Mouse (Mus musculus) cortical plate, adult 2 months (tissue): ENCODE measurements around the gene Gse1. TPM values are rescaled to one million over a fixed set of nuclear protein-coding genes. Genes with fewer than 3 reads are reported as not detected.

Experiments used
- H3K27ac ChIP-seq: fragments of 200-500 bp; 2 replicates; pipeline ENCODE4 v1.5.1; 2012; ENCODE audit warnings: low read length, control low read depth, inconsistent platforms; ENCODE audit not compliant: insufficient read depth
- H3K4me1 ChIP-seq: fragments of 200-500 bp; 2 replicates; pipeline ENCODE4 v1.6.1; 2011; ENCODE audit warnings: low read length; ENCODE audit not compliant: control insufficient read depth, insufficient read depth
- H3K4me3 ChIP-seq: fragments of 200-500 bp; 2 replicates; pipeline ENCODE4 v1.5.1; 2011; ENCODE audit warnings: mild to moderate bottlenecking, low read length, control low read depth; ENCODE audit not compliant: insufficient read depth
- CTCF ChIP-seq: fragments of 200-500 bp; IDR thresholded peaks from 2 replicates; pipeline ENCODE4 v1.5.1; 2011; ENCODE audit warnings: mild to moderate bottlenecking, control low read depth, low read length; ENCODE audit not compliant: insufficient read depth; ENCODE audit errors: extremely low read depth
- POLR2A ChIP-seq: fragments of 200-500 bp; IDR thresholded peaks from 2 replicates; pipeline ENCODE4 v1.6.1; 2011; ENCODE audit warnings: mild to moderate bottlenecking, low read length, control low read depth; ENCODE audit not compliant: insufficient read depth; ENCODE audit errors: extremely low read depth
- polyA plus RNA-seq: library from polyadenylated mRNA; depleted of rRNA; stranded (reverse); fragments of >200 nt; gene quantifications from 2 replicates; pipeline ENCODE4 v1.2.3, GENCODE M21; 2012

The Gse1 gene
- polyA plus RNA-seq, 1 experiment: 41.0 TPM

DNA sequence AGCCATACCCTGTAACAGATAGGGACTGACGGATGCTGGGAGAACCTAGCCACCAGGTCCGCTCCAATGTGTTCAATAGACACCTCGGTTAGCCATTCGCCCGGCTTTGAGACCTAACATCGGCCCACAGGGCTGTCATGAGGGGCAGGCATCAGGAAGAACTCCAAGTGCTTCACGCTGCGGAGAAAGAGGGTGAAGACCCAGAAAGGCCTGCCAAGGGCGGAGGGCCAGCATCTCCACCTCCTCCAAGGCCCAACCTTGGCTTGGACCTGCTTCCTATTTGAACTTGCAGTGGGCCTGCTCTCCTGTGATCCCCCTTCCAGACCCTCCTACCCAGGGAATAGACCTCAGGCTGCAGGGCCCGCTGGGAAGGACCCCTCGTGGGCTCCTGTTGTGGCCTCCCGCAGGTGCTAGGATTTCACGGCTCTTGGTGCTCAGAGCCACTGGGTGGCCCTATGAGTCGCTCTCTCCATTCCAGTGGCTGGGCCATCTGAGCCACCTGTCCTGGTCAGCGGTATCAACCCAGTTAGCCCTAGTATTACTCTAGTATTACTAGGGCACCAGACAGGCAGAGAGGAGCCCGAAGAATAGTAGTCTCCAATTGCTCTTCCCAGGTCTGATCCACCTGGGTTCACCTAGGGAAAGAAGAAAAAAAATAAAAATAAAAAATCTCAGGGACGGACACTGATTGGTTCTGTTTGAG lies 38.0 kb upstream of the Gse1 start:
- Histone ChIP-seq H3K27ac (no peak overlapping the region), H3K4me1 (peaks cover 5% of the 10 kb centered on the region; the same call in 1 of the 2 replicates), H3K4me3 (no peak overlapping the region)
- TF ChIP-seq CTCF (no peak), POLR2A (no peak)

DNA sequence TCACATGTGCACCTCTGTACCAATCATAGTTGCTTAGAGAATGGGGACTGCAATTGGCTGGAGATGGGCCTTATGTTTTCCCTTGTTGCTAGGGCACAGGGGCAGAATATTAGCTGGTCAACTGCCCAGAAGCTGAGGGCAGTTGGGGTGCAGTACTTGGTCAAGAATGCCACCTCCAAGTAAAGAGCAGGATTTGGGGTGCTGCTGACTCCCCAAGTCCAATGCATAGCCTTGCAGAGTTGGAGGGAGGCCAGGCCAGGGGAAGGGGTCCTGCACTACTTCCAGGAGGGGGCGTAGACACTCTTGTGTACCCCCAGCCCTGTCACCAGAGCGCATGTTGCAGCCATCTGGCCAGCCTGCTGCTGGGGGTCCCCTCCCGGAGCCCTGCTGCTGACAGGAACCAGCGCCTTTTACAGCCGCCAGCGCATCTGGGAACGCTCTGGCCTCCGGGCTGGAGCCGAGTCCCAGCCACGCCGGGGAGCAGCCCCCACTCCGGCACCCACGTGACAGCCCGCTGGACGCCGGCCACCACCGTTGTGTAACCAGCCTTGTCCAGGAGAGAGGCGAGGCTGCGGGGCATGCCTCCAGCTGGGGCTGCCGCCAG lies 37.3 kb upstream of the Gse1 start:
- peak overlapping the region; percentile 84 for H3K27ac ChIP-seq
- TF ChIP-seq POLR2A (no peak), CTCF (no peak)
- H3K4me3 ChIP-seq: no peak overlapping the region
- peaks cover 3% of the 10 kb centered on the region; the same call in 1 of the 2 replicates for H3K4me1 ChIP-seq

DNA sequence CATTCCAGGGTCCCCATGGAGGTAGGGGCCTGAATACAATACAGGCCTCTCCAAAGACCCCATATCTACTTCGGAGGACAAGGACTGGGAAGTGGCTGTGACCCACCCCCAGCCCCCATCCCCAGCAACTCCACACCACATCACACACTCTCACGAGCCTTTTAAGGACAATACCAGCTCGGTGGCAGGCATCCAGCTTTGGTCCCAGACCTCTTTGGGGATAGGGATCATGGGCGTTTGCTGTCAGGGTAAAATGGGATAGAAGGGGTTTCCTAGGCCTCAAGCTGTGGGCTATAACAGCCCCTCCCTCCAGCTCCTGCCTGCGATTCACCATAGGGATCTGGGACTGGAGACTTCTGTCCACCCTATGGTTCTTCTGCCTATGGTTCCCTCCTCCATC lies 36.6 kb upstream of the Gse1 start:
- Histone ChIP-seq H3K4me1 (peaks cover 2% of the 10 kb centered on the region; the same call in 1 of the 2 replicates), H3K4me3 (no peak overlapping the region), H3K27ac (no peak overlapping the region)
- TF ChIP-seq CTCF (no peak), POLR2A (no peak)

DNA sequence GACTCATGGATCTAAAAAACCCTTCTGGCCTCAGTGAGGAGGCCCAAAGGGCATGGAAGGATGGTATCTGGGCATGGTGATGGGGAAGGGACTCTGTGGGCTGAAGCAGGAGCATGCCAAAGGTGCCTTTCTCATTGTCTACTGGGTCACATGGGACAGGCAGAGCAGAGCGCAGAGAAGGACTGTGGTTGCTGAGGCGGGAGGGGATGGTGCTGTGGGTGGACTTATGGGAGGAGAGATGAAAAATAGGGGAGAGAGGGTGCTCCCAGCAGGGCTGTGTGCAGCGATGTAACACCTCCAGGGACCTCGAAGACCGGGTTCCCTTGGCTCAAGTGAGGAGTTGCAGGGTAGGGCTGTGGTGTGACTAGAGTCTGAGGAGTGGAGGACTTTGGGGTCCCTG lies 36.1 kb upstream of the Gse1 start:
- Histone ChIP-seq H3K4me1 (peaks cover 2% of the 10 kb centered on the region; the same call in 1 of the 2 replicates), H3K27ac (no peak overlapping the region), H3K4me3 (no peak overlapping the region)
- TF ChIP-seq CTCF (no peak), POLR2A (no peak)

DNA sequence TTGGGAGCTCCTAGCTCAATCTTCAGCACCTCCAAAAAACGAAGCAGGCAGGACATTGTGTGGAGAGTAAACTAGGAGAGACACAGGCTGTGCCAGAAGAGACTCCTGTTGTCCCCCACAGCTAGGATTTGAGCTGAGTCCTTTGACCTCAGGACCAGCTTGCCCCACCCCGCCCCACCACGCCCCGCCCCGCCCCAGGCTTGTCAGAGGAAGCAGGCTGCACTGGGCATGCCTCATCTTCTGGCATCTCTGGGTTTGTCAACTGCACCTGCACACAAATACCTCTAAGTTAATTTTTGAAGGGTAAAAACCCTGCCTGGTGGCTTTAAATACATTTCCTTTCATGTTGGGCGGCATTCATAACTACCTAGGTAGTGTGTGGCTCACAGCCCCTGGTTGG lies 26.9 kb upstream of the Gse1 start:
- H3K4me3 ChIP-seq: no peak overlapping the region
- TF ChIP-seq CTCF: no peak
- no peak for TF ChIP-seq POLR2A
- no peak overlapping the region for H3K27ac ChIP-seq

DNA sequence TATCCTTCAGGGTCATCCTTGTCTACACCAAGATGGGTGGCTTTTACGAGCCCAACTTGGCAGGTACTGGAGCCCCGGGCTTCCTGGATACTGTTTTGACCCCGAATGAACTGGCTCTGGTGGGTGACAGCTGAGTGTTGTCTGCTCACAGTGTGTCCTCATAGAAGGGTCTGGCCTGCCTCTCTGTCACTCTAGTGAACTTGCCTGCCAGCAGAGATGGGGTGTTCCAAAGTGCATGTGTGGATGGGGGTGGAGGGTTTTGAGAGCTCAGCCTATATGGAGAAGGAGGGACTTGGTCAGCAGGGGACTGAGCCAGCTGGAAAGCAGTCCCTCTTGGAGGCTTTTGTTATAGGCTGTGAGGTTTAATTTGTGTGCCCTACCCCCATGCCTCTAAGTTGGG lies 25.7 kb upstream of the Gse1 start:
- H3K4me1 ChIP-seq: no peaks in the 10 kb centered on the region
- H3K27ac ChIP-seq: no peak overlapping the region
- H3K4me3 ChIP-seq: no peak overlapping the region
- TF ChIP-seq CTCF: no peak
- TF ChIP-seq POLR2A: no peak

More for the DNA sequence above, 26.9 kb upstream of the Gse1 start:
- H3K4me1 ChIP-seq: no peaks in the 10 kb centered on the region

DNA sequence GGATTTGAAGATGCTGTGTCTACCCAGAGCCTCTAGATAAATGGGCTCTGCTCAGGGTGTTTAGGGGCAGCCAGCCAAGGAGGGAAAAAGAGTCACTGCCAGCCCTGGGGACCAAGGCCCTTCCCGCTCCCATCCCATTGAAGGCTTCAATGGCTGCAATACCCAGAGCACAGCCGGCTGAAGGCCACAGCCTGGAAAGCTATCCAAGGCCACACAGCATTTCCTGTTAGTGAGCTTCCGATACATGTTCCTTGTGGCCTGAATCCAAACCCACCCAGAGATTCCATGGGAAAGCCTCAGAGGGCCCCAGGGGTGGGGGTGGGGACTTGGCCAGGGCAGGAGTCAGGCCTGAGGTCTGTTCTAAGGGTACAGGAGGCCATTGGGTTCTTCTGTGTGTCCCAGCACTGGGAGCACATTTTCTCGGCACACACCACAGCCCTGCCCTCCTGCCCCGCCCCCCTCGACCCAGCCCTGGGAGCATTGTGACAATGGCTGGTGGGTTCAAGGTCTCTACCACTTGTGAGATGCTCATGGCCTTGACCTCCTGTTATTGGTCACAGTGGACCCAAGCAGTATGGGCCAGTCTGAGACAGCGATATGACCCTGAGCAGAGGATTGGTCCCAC lies 23.4 kb upstream of the Gse1 start:
- Histone ChIP-seq H3K4me1 (no peaks in the 10 kb centered on the region), H3K4me3 (no peak overlapping the region), H3K27ac (no peak overlapping the region)
- no peak for TF ChIP-seq CTCF
- TF ChIP-seq POLR2A: no peak

DNA sequence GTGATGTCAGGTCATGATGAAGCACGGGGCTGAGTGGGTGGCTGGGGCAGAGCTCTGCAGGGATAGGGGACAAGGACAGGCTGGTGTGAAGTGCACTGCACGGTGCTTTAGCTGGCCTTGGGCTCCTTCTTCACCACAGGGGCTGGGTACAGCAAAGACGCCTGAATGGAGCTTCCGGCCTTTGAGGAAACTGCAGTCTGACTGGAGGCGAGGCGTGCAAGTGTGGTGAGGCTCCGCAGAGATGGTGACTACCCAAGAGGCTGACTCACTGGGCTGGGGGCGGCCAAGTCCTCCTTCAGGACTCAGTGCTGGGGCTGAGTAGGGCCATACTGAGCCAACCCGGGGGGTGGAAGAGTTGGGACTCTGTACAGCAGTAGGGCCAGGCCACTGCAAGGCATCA lies 22.3 kb upstream of the Gse1 start:
- TF ChIP-seq POLR2A (no peak), CTCF (no peak)
- no peak overlapping the region for H3K4me3 ChIP-seq
- H3K27ac ChIP-seq: no peak overlapping the region
- H3K4me1 ChIP-seq: no peaks in the 10 kb centered on the region

DNA sequence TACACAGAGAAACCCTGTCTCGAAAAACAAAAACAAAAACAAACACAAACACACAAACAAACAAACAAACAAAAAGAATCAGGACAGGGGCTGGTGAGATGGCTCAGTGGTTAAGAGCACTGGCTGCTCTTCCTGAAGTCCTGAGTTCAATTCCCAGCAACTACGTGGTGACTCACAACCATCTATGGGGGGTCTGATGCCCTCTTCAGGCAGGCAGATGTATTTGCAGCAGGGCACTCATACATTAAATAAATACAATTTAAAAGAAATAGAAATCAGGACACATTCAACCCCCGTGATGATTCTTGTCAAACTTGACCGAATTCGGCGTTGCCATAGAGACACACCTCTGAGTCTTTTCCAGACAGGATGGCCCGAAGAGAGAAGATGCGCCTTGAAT lies 20.9 kb upstream of the Gse1 start:
- TF ChIP-seq CTCF (peak; percentile 5; the same call in 1 of the 2 replicates), POLR2A (no peak)
- no peak overlapping the region for H3K4me3 ChIP-seq
- H3K27ac ChIP-seq: no peak overlapping the region
- H3K4me1 ChIP-seq: no peaks in the 10 kb centered on the region

DNA sequence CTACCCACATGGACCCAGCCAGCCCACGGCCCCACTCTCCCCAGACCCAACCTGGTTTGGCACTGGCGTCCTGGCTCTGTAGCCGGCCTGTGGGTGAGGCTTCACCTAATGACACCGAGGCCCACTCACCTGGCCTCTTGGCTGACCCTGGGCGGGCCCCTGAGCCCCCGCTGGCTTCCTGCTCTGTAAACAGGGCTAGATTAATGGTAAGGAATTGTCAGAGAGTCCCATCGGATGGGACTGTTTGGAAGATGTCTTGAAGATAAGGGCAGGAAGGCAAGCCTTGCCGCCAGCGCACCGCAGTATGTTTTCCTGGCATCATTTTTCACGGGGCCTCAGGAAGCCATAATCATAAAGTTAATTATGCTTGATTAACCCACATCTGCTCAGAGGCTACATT lies 20.1 kb upstream of the Gse1 start:
- no peak overlapping the region for H3K27ac ChIP-seq
- TF ChIP-seq POLR2A: no peak
- TF ChIP-seq CTCF: no peak
- no peak overlapping the region for H3K4me3 ChIP-seq
- no peaks in the 10 kb centered on the region for H3K4me1 ChIP-seq
